Mouse (Mus musculus) liver, adult 2 months (tissue): ENCODE results near the gene Krtap8-1. TPM values are rescaled to one million over a fixed set of nuclear protein-coding genes. Genes with fewer than 3 reads are reported as not detected.

Source experiments
- DNase-seq: peaks from one replicate; pipeline ENCODE4 v3.0.0-alpha.2; 2011; ENCODE audit warnings: low read depth, low spot score; ENCODE audit errors: extremely low read depth
- H3K27ac ChIP-seq: fragments of 200-500 bp; replicated peaks from 2 replicates; pipeline ENCODE4 v1.5.1; 2012; ENCODE audit warnings: low read depth, mild to moderate bottlenecking, control low read depth, inconsistent platforms, low read length; ENCODE audit not compliant: insufficient read depth
- H3K27me3 ChIP-seq: fragments of 200-500 bp; 2 replicates; pipeline ENCODE4 v1.6.1; 2012; ENCODE audit warnings: mild to moderate bottlenecking, moderate library complexity, low read length, inconsistent platforms; ENCODE audit not compliant: control insufficient read depth, insufficient read depth
- H3K36me3 ChIP-seq: fragments of 200-500 bp; 2 replicates; pipeline ENCODE4 v1.6.1; 2012; ENCODE audit warnings: low read length, inconsistent platforms; ENCODE audit not compliant: control insufficient read depth, insufficient read depth
- H3K4me1 ChIP-seq: fragments of 200-500 bp; 2 replicates; pipeline ENCODE4 v1.6.1; 2011; ENCODE audit warnings: low read length; ENCODE audit not compliant: control insufficient read depth, insufficient read depth
- H3K4me3 ChIP-seq: fragments of 200-500 bp; 2 replicates; pipeline ENCODE4 v1.5.1; 2011; ENCODE audit warnings: low read depth, mild to moderate bottlenecking, control low read depth, low read length, moderate library complexity; ENCODE audit not compliant: insufficient read depth
- H3K79me2 ChIP-seq: fragments of 200-500 bp; 2 replicates; pipeline ENCODE4 v1.6.1; 2012; ENCODE audit warnings: inconsistent platforms, mild to moderate bottlenecking, low read length, moderate library complexity; ENCODE audit not compliant: control insufficient read depth, insufficient read depth
- H3K9ac ChIP-seq: fragments of 200-500 bp; 2 replicates; pipeline ENCODE4 v1.6.1; 2012; ENCODE audit warnings: low read depth, mild to moderate bottlenecking, control low read depth, inconsistent platforms, low read length
- CTCF ChIP-seq: fragments of 200-500 bp; IDR thresholded peaks from 2 replicates; pipeline ENCODE4 v1.5.1; 2011; ENCODE audit warnings: low read depth, low read length, control low read depth
- POLR2A ChIP-seq: fragments of 200-500 bp; IDR thresholded peaks from 2 replicates; pipeline ENCODE4 v1.6.1; 2011; ENCODE audit warnings: low read length, control low read depth; ENCODE audit not compliant: insufficient read depth; ENCODE audit errors: extremely low read depth
- WGBS: fragments of 180-500 bp; shearing (Covaris S2); methylation state at CpG from one replicate; pipeline ENCODE4 v1.1.7; 2018; 5-methylcytosine and 5-hydroxymethylcytosine counted together
- polyA plus RNA-seq: library from polyadenylated mRNA; depleted of rRNA; stranded (reverse); fragments of >200 nt; gene quantifications from 2 replicates; pipeline ENCODE4 v1.2.3, GENCODE M21; 2012; rRNA removed
- total RNA-seq: library from RNA; depleted of rRNA; stranded (reverse); fragments of >200 nt; gene quantifications from 2 replicates; pipeline ENCODE4 v1.2.3, GENCODE M21; 2014; rRNA removed

Gene Krtap8-1
- not detected in 2 replicates for total RNA-seq
- not detected in 2 replicates for polyA plus RNA-seq

DNA sequence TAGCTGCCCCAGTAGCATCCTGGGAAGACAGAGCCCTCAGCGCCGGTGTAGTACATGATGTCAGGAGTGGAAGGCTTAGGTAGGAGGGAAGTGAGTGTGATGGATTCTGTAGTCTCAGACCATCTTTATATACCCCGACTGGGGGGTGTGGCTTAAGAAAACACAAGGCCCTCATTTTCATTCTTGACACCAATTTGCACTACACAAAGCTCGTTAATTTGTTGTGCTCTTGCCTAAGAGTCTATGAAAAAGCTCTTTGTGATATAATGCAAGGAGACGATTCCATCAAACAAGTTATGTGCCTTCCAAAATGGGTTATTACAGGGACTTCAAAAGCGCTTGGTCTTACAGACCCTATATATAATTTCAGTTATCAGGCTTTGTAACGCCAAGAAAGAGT, at the start of gene Krtap8-1:
Gene Krtap8-1 (minus strand): TSS at position 101 of the 400 bp plus-strand sequence.
- Histone ChIP-seq H3K4me1 (no peaks in the 10 kb centered on the region), H3K4me3 (no peak within 1 kb of the TSS), H3K27ac (no peak within 1 kb of the TSS), H3K27me3 (no peaks in the 10 kb centered on the region), H3K9ac (no peak within 1 kb of the TSS), H3K36me3 (no peaks in the 10 kb centered on the region), H3K79me2 (no peaks in the 10 kb centered on the region)
- no peak for TF ChIP-seq POLR2A
- TF ChIP-seq CTCF: no peak
- WGBS: 80% methylated on average over 7 of the region's 7 CpGs
- no peak for DNase-seq

GRCm38 (mm10) chr16:89537349-89537748, 49.6 kb upstream of the Krtap8-1 start:
- Histone ChIP-seq H3K4me3 (no peak overlapping the region), H3K79me2 (no peaks in the 10 kb centered on the region)
- 93% methylated on average over 6 of the region's 6 CpGs for WGBS

DNA sequence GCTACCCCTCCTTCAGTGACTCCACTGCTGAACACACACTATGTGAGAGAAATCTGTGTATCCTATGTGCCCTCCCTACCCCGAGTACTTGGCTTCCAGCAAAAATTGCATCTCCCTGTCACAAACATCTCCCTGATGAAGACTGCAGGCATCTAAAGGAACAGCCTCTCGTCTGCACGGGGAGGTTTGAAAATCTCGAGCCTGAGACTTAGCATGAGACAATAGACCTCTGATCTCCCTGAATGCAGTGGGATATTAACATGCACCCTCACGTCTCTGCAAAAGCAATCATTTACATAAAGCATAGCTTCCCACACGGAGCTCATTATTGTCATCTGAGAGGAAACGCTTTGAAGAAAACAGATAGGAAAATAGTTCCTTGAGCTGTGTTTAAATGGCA, 42.8 kb upstream of the Krtap8-1 start:
- Histone ChIP-seq H3K79me2 (no peaks in the 10 kb centered on the region), H3K4me3 (no peak overlapping the region), H3K9ac (no peak overlapping the region), H3K27me3 (no peaks in the 10 kb centered on the region), H3K27ac (no peak overlapping the region), H3K4me1 (no peaks in the 10 kb centered on the region), H3K36me3 (no peaks in the 10 kb centered on the region)
- TF ChIP-seq CTCF (no peak), POLR2A (no peak)
- 26% methylated on average over 7 of the region's 7 CpGs for WGBS
- no peak for DNase-seq

More at GRCm38 (mm10) chr16:89537349-89537748, 49.6 kb upstream of the Krtap8-1 start:
- H3K27ac ChIP-seq: no peak overlapping the region
- no peaks in the 10 kb centered on the region for H3K27me3 ChIP-seq
- TF ChIP-seq POLR2A: no peak
- no peak for TF ChIP-seq CTCF
- no peak for DNase-seq
- no peaks in the 10 kb centered on the region for H3K36me3 ChIP-seq
- H3K4me1 ChIP-seq: no peaks in the 10 kb centered on the region
- no peak overlapping the region for H3K9ac ChIP-seq

DNA sequence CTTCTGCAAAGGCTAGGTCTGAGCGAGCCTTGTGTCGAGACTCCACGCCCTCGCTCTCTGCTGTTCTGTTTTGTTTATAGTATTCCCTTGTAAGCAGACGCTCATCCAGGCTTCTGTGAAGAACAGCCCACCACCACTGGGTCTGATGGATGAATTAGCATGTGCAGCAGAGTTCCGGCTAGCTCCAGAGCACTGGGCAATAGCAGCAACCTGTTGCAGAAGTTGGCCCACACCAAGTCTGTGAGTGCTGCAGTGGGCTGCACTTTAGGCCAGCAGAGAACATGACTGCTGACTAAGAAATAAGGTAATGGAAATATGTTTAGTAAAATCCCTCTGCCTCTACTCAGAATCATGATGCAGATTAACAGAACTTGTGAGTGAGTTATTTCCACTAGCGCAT, 42.1 kb upstream of the Krtap8-1 start:
- H3K36me3 ChIP-seq: no peaks in the 10 kb centered on the region
- H3K9ac ChIP-seq: no peak overlapping the region
- H3K27ac ChIP-seq: no peak overlapping the region
- TF ChIP-seq POLR2A (no peak), CTCF (no peak)
- WGBS: 76% methylated on average over 7 of the region's 7 CpGs
- DNase-seq: no peak
- no peaks in the 10 kb centered on the region for H3K4me1 ChIP-seq
- H3K4me3 ChIP-seq: no peak overlapping the region
- no peaks in the 10 kb centered on the region for H3K79me2 ChIP-seq
- no peaks in the 10 kb centered on the region for H3K27me3 ChIP-seq

GRCm38 (mm10) chr16:89528380-89528779, 40.6 kb upstream of the Krtap8-1 start:
- Histone ChIP-seq H3K4me1 (no peaks in the 10 kb centered on the region), H3K79me2 (no peaks in the 10 kb centered on the region), H3K9ac (no peak overlapping the region), H3K36me3 (no peaks in the 10 kb centered on the region), H3K27me3 (no peaks in the 10 kb centered on the region), H3K4me3 (no peak overlapping the region), H3K27ac (no peak overlapping the region)
- 74% methylated on average over 3 of the region's 3 CpGs for WGBS
- TF ChIP-seq CTCF (no peak), POLR2A (no peak)
- DNase-seq: no peak

- 84% methylated on average over 4 of the region's 4 CpGs for WGBS
- Histone ChIP-seq H3K9ac (no peak overlapping the region), H3K79me2 (no peaks in the 10 kb centered on the region), H3K36me3 (no peaks in the 10 kb centered on the region), H3K27me3 (no peaks in the 10 kb centered on the region; the same call in 1 of the 2 replicates), H3K4me3 (no peak overlapping the region), H3K4me1 (no peaks in the 10 kb centered on the region), H3K27ac (no peak overlapping the region)
- TF ChIP-seq POLR2A (no peak), CTCF (no peak)
- DNase-seq: no peak
Observed at GRCm38 (mm10) chr16:89520996-89521395, 33.2 kb upstream of the Krtap8-1 start.
